Mouse (Mus musculus) testis, adult 2 months (tissue): ENCODE measurements around the gene Pagr1a. TPM values are rescaled to one million over a fixed set of nuclear protein-coding genes. Genes with fewer than 3 reads are reported as not detected.

Experiments
- H3K27ac ChIP-seq: fragments of 200-500 bp; 2 replicates; pipeline ENCODE4 v1.5.1; 2012; ENCODE audit warnings: low read depth, low read length; ENCODE audit not compliant: control insufficient read depth, insufficient read depth
- H3K27me3 ChIP-seq: fragments of 200-500 bp; 2 replicates; pipeline ENCODE4 v1.6.1; 2012; ENCODE audit warnings: mild to moderate bottlenecking, low read length, moderate library complexity; ENCODE audit not compliant: control insufficient read depth, insufficient read depth
- H3K36me3 ChIP-seq: fragments of 200-500 bp; 2 replicates; pipeline ENCODE4 v1.6.1; 2012; ENCODE audit warnings: mild to moderate bottlenecking, low read length; ENCODE audit not compliant: control insufficient read depth, insufficient read depth
- H3K4me1 ChIP-seq: fragments of 200-500 bp; 2 replicates; pipeline ENCODE4 v1.6.1; 2012; ENCODE audit warnings: low read length; ENCODE audit not compliant: control insufficient read depth, insufficient read depth
- H3K4me3 ChIP-seq: fragments of 200-500 bp; 2 replicates; pipeline ENCODE4 v1.5.1; 2012; ENCODE audit warnings: low read depth, mild to moderate bottlenecking, low read length, moderate library complexity, mixed read lengths; ENCODE audit not compliant: control insufficient read depth
- CTCF ChIP-seq: fragments of 200-500 bp; IDR thresholded peaks from 2 replicates; pipeline ENCODE4 v1.5.1; 2012; ENCODE audit warnings: low read depth, mild to moderate bottlenecking, inconsistent platforms, low read length, moderate library complexity; ENCODE audit not compliant: control insufficient read depth, insufficient read depth, insufficient replicate concordance
- POLR2A ChIP-seq: fragments of 200-500 bp; IDR thresholded peaks from 2 replicates; pipeline ENCODE4 v1.6.1; 2012; ENCODE audit warnings: low read depth, mild to moderate bottlenecking, inconsistent platforms, low read length, moderate library complexity; ENCODE audit not compliant: control insufficient read depth
- polyA plus RNA-seq: library from polyadenylated mRNA; depleted of rRNA; stranded (reverse); fragments of >200 nt; gene quantifications from 2 replicates; pipeline ENCODE4 v1.2.3, GENCODE M21; 2012

Pagr1a gene
- polyA plus RNA-seq, 1 experiment: 1.3 TPM

DNA sequence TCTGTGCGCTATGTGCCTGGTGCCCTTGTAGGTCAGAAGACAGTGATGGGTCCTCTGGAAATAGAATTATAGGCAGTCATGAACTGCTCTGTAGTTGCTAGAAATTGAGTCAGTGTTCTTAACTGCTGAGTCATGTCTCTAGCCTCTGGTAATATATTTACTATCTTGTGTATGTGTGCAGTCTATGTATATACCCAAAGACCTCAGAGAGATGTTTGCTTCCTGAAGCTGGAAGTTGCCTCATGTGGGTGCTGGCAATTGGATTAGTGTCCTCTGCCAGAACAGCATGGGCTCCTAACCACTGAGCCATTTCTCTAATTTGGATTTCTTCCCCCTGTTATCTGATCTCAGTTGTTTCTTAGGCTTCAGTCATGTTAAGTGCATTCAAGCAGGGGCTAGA is 13.0 kb upstream of the Pagr1a start:
- H3K27ac ChIP-seq: no peak overlapping the region
- peaks cover 12% of the 10 kb centered on the region for H3K4me1 ChIP-seq
- TF ChIP-seq CTCF (no peak), POLR2A (no peak)
- no peak overlapping the region for H3K4me3 ChIP-seq
- H3K27me3 ChIP-seq: no peaks in the 10 kb centered on the region
- H3K36me3 ChIP-seq: peaks cover 3% of the 10 kb centered on the region

DNA sequence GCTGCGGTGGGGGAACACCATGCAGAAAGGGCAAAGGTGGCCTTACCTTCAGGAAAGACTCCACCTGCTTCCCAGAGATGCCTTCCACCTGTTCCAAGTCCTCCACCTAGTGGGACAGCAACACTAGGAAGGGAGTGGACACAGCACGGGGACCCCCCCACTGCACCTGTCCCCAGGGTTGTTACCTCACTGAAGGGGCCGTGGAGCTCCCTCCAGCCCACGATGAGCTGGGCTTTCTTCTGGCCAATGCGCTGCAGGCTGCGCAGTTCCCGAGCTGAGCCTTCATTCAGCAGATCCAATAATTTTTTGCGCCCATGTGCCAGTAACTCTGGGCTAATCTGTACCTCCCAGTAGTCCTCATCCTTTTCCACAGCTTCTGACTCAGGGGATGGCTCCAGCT is 10.7 kb upstream of the Pagr1a start:
- no peaks in the 10 kb centered on the region for H3K27me3 ChIP-seq
- H3K4me3 ChIP-seq: peak overlapping the region; percentile 83
- TF ChIP-seq CTCF: no peak
- TF ChIP-seq POLR2A: no peak
- no peaks in the 10 kb centered on the region; the same call in 1 of the 2 replicates for H3K36me3 ChIP-seq
- peak overlapping the region; percentile 98 for H3K27ac ChIP-seq
- peaks cover 17% of the 10 kb centered on the region for H3K4me1 ChIP-seq

DNA sequence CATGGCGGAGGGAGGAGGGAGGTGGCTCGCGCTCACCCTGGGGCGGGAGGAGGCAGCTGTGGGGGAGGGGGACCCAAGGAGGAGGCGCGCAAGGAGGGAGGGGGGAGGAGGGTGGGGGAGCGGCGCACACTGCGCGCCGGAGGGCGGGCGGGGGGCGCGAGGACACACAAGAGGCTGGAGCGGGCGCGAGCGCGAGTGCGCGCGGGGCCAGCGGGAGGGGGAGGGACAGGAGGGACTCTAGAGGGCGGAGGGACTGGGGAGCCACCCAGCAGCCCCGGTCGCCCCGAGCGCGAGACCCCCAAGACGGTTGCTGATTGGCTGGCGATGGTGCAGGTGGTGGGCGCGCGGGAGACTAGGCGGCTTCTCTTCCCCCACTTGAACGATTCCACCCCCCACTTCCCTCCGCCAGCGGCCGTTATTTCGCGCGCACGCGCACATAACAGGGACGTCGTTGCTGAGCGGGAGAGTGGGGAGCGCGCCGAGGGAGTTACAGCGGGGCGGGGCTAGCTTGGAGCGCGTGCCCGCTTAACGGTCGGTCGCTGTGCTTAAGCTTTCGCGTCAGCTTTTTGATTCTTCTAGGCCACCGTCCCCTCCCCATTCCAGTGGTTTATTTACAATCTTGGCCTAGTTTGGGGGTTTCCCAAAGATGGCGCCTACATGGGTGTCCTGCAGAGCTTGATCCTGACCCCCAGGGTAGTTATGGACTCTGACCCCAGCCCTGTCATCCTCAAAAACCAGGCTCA is 10.0 kb upstream of the Pagr1a start, which contains the start of gene Maz:
Maz (minus strand) TSS at position 54 of the 743 bp plus-strand sequence.
- H3K4me1 ChIP-seq: peaks cover 20% of the 10 kb centered on the region
- TF ChIP-seq POLR2A (peak; percentile 52), CTCF (no peak)
- H3K27ac ChIP-seq: peak within 1 kb of the TSS; percentile 99
- H3K27me3 ChIP-seq: no peaks in the 10 kb centered on the region
- H3K4me3 ChIP-seq: peak within 1 kb of the TSS; percentile 97
- no peaks in the 10 kb centered on the region; the same call in 1 of the 2 replicates for H3K36me3 ChIP-seq

DNA sequence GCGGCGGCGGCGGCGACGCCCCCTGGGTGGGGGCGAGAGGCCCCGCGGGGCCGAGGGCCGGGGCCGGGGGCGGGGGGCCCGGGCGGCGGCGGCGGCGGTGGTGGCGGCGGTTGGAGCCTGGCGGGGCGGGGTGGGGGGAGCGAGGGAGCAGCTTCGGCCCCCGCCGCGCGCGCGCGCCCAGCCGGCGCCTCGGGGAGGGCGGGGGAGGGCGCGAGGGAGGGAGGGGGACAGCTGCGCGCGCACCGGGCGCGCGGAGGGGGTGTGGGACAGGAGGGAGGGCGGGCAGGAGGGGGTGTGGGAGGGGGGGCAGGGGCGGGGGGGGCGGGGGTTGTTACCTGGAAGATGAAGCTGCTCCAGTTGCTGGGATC is 9.4 kb upstream of the Pagr1a start:
- Histone ChIP-seq H3K4me1 (peaks cover 20% of the 10 kb centered on the region), H3K27ac (peak overlapping the region; percentile 99)

DNA sequence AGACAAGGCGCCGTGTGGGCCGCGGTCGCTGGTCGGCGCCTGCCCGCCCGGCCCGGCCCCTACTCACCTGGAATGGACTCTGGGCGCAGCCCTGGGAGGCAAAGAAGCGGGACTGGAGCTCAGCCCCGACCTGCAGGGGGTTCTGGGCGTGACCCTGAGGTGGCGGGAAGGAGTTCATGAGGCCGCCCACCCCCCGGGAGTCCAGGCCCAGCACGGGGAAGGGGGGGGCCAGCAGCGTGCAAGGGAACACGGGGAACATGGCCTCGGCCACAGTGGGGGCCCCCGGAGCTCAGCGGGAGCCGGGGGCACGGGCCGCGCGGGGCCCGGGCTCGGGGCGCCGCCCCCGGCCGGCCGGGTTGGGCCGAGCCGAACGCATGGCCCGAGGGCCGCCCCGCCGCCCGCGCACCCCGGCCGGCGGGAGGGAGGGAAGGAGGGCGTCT is 9.0 kb upstream of the Pagr1a start:
- no peaks in the 10 kb centered on the region for H3K27me3 ChIP-seq
- peak overlapping the region; percentile 99 for H3K27ac ChIP-seq
- peak overlapping the region; percentile 97 for H3K4me3 ChIP-seq
- no peaks in the 10 kb centered on the region; the same call in 1 of the 2 replicates for H3K36me3 ChIP-seq
- TF ChIP-seq POLR2A: peak; percentile 32
- TF ChIP-seq CTCF: no peak
- H3K4me1 ChIP-seq: peaks cover 23% of the 10 kb centered on the region

More for the DNA sequence above, 9.4 kb upstream of the Pagr1a start:
- Histone ChIP-seq H3K4me3 (peak overlapping the region; percentile 97; the same call in 1 of the 2 replicates), H3K27me3 (no peaks in the 10 kb centered on the region), H3K36me3 (no peaks in the 10 kb centered on the region; the same call in 1 of the 2 replicates)
- TF ChIP-seq POLR2A (no peak), CTCF (no peak)

DNA sequence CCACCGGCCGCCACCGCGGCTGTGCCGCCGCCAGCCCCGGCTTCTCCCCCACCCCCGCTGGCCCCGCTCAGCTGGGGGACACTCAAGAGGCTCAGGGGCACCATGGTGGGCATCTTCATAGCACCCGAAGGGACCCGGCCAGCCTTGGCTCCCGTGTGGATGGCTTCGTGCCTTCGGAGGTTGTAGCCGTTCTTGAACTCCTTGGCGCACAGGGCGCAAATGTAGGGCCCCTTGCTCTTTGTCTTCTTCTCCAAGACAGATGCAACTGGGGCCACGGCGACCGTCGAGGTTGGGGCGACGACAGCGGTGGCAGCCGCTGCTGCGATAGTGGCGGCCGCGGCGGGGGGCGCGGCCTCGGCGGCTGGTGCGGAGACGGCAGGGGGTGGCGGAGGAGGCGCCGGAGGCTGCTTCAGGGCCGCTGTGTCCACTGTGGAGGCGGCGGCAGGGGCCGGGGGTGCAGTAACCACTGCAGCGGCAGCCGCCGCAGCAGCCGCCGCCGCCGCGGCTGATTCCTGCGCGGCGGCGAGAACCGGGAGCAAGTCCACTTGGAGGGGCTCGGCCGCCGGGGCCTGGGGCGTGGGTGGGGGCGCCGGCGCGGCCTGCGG is 8.5 kb upstream of the Pagr1a start:
- no peaks in the 10 kb centered on the region; the same call in 1 of the 2 replicates for H3K36me3 ChIP-seq

More for the DNA sequence above, 8.5 kb upstream of the Pagr1a start:
- H3K27me3 ChIP-seq: no peaks in the 10 kb centered on the region
- peak overlapping the region; percentile 97 for H3K4me3 ChIP-seq
- TF ChIP-seq CTCF (no peak), POLR2A (no peak; the same call in 1 of the 2 replicates)
- peak overlapping the region; percentile 99 for H3K27ac ChIP-seq
- peaks cover 26% of the 10 kb centered on the region for H3K4me1 ChIP-seq
